Mouse (Mus musculus): ENCODE measurements at regions not wholly inside any gene's neighbourhood (a gene's known extent, or its start where the extent isn't known, plus 50 kb on each side); places are given as distances from the start of the nearest gene placed in this dataset.

DNA sequence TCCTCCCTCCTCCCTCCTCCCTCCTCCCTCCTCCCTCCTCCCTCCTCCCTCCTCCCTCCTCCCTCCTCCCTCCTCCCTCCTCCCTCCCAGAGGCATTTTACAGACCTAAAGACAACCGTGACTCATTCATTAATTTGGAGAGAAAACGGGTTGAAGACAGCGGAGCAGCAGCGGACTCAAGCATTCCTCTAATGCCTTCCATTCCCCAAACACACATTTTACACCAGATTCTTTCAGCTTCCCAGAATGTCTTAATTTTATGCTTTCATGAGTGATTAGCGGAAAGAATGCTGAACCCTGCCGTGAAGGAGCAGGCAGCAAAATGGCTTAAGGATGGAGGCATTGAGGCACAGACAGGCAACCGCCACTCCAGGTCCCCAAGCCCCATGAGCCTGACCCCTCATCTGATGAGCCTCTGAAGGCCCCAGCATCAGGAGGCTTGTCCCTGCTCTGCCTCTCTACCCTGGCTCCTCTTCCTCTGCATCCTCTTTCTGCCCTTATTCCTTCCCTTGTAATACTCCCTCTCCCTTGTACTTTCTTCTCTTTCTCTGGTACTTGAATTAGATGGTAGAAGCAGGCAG, 192.5 kb downstream of the Cdc5l start:
- no peak for DNase-seq (ENCODE audit: low spot score)

- DNase-seq (ENCODE audit: low spot score) = no peak
Observed at GRCm38 (mm10) chr17:45240545-45240944, 193.0 kb downstream of the Cdc5l start.

DNA sequence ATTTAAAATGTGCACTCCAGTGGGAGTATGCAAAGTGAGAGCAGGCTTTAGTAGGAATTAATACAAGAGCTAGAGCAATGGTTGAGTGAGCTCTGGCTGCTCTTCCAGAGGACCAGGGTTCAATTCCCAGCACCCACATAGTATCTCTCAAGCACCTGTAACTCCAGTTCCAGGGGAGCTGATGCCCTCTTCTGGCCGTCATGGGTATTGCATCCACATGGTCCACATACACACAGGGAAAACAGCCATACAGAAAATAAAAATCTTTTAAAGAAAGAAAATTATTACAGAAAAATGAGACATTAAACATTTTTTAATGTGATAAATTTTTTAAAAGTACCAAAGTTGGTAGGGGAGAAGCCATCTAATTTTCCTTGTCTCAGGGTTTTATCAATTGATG, 196.3 kb downstream of the Cdc5l start:
- DNase-seq (ENCODE audit: low spot score) = no peak

DNA sequence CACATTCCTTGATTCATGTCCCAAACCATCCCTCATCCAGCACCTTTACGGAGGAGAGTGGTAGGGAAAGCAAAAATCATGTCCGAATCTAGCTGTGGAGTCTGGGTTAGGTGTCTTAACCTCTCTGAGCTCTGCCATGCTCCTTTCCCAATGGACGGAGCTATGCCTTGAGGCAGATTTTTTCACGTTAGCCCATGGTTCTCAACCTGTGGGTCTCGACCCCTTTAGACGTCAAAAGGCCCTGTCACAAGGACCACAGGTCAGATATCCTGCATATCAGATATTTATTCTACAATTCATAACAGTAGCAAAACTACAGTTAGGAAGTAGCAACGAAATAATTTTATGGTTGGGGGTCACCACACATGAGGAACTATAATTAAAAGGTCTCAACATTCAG, 198.1 kb downstream of the Cdc5l start:
- DNase-seq (ENCODE audit: low spot score) = no peak

DNA sequence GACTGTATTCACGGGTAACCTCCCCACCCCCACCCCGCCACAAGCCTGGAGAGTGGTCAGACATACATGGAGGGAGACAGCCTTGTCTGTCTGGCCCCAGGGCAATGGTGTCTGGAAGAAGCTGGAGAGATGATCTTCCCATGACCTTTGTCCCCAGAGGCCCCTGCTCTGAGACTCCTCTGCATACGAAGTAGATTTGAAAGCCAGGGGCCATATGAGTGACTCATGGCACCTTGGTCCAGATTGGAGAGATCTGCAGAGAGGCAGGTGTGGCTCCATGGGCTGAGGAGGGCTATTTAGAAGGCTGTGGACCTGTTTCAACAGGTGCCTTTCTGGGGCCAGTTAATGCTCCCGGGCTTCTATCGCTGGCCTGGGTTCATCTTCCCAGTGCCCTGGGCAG, 200.7 kb downstream of the Cdc5l start:
- DNase-seq (ENCODE audit: low spot score) = no peak

DNA sequence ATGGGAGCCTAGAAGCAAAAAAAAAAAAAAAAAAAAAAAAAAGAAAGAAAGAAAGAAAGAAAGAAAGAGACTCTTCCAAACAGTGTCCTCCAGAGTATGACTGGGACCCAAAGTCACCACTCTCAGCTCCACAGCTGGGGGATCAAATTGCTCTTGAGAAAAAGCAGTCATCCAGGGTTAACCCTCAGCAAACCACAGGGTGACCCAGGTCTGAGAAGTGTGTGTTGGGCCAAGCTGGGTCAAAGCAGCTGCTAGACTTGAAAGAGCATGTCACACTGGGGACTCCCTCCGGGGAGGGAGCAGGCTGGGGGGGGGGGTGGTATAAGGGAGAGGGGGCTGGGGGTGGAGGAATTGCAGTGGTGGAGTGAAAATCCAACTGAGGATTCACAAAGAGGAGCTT, 206.3 kb downstream of the Cdc5l start:
- no peak for DNase-seq (ENCODE audit: low spot score)

DNA sequence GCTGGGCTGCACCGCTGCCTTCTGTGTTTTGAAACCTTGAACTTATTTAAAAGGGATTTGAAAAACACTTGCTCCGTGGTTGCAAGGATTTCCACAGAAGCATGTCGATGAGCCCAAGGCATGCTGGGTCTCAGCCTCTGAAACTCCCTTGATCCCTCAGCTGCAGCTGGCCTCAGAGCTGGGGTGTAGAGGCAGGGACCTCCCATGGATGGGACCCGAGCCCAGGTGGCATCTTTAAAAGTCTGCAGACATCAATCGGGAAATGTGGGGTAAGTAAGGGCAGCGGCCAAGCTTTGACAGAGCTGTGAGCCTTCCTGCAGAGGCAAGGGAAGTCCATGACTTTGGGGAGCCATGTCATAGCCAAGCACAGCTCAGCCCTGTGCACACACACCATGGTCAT, 207.1 kb downstream of the Cdc5l start:
- DNase-seq (ENCODE audit: low spot score) = no peak

DNA sequence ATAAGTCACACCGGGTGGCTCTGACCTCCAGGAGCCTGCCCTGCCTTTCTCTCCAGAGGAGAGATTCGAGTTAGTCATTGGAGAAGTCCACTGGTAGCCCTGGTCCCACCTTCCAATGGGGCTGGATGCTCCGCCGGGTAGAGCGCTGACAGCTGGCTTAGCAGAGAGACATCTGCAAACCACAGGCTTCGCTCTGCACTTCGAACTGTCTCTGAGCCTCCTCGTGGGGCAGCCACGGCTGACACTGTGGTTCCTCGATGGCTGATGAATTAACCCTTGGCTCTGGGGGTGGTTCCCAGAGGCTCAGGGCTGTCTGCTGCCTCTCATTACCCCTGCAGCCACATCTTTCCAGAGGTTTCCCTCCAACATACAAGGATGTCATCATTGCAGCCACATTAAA, 211.9 kb downstream of the Cdc5l start:
- DNase-seq (ENCODE audit: low spot score) = no peak

DNA sequence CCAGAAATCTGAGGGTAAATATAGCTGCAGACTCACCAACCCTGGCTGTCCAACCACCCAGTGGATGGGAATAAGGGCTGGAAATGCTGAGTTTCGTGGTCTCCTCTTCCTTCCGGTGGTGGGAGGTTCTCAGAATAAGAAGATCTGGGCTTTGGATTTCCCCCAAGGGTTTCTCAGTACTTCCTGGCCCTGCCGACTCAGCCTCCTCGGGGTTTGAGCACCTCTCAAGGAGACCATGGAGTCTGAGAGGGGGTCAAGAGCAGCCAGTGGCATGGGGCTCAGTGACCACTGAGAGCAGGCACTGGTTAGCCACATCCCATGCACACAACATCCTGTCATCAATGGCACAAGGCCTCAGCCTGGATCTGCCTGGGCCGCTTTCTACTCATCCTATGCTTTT, 216.4 kb downstream of the Cdc5l start:
- no peak for DNase-seq (ENCODE audit: low spot score)

DNA sequence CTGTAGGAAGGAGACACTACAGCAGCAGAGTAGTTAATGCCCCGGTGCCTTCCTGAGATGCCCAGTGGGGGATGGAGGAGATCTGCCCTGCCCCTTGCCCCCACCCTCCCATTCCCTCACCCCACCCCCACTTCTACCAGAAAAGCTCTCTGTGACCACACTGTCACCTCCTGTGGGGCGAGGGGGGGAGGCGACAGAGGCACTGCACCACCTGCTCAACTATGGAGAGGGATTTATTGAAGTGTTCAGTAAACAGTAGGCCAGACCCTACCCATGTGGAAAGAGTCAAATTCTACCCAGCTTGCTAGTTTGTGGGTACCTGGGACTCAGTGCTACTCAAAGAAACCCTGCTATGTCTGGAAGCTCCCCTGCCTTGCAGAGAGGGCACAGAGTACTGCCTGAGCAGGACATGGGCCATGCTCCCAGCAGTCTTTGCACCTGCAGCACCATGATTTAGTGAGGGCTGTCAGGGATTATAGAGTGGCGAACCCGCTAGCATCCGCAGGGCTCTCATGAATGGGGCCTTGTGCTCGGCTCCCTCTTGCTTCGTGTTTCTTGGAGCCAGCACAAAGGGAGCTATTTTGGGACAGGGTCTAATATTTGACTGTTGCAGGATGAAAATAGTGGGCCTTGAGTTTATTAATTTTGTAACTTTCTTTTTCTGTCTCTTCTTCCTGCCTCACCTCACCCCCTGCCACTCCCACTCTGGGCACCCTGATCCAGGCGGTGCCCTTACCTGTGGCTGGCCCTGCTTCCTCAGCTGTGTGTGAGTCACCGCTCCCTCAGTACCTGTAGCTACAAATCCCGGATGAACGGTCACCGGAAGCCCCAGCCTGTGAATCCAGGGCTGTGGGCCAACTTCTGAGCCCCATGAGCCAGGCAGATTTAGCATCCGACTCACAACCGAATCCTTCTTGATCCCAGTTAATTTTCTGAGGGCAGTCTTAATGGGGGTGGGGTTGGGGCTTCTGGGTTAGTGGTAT, 218.2 kb downstream of the Cdc5l start:
- no peak for DNase-seq (ENCODE audit: low spot score)

DNA sequence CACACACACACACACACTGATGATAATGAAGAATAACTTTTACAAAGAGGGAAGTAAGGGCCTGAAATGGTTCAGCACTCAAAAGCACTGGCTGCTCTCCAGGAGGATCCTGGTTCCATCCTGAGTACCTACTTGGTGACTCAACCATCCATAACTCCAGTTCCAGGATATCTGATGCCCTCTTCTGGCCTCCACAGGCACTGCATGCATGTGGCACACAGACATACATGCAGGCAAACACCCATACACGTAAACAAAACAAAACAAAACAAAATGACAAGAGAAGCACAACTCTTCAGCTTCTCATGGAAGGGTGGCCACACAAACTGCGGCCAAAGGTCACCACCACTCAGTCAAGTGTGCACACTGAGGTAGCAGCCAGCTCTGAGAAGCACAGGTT, 222.6 kb downstream of the Cdc5l start:
- DNase-seq (ENCODE audit: low spot score) = no peak

GRCm38 (mm10) chr17:45209387-45209663, 224.2 kb downstream of the Cdc5l start:
- DNase-seq (ENCODE audit: low spot score) = no peak

- DNase-seq (ENCODE audit: low spot score) = no peak
Observed at GRCm38 (mm10) chr17:45208596-45209386, 224.7 kb downstream of the Cdc5l start.

- DNase-seq (ENCODE audit: low spot score) = no peak
Observed at GRCm38 (mm10) chr17:45195779-45196178, 237.8 kb downstream of the Cdc5l start.

DNA sequence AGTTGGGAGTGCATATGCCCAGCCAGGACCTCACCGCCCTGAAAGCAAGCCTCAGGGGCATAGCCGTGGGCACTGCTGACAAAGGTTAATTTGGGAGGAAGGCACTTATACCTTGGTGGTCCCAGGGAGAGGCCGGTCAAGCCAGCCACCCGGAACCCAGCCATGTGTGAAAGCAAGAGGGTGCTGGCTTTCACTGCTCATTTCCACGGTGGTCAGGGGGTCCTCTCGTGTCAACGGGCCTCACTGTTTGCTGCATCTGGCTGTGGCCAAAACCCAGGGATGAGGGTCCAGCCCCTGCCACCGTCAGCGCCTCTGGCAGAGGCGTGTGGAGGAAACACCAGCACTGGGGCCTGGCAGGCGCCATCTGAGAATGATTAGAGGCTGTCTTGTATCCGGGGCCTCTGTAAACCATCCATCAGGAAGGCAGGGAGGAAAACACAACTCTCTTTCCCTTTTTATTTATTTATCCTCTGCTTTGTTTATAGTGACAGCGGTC, 238.7 kb downstream of the Cdc5l start:
- DNase-seq (ENCODE audit: low spot score) = no peak

DNA sequence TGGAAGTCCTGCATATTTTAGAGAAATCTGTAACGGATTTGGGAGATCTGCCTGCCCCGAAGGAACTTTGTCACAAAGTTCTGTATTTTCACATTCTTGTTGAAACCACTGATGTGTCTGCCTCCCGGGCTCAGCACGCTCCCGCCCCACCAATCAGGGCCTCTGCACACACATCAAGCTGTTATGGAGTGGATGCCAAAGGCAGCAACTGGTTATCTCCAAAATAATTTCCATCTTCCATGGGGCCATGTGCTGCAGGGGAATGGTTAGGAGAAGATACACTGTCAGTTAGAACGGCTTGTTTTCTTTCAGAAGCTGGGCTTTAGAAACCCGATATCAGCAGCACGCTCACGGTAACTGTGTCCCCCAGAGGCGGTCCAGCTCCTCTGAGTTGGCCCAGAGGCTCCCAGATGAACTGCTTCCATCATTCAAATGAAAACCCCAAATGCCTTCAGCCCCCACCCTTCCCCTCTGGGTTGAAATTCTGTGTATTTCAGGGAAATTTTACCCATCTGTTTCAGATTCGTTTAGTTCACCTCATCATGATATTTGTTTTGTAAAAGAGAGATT, 240.0 kb downstream of the Cdc5l start:
- no peak for DNase-seq (ENCODE audit: low spot score)

DNA sequence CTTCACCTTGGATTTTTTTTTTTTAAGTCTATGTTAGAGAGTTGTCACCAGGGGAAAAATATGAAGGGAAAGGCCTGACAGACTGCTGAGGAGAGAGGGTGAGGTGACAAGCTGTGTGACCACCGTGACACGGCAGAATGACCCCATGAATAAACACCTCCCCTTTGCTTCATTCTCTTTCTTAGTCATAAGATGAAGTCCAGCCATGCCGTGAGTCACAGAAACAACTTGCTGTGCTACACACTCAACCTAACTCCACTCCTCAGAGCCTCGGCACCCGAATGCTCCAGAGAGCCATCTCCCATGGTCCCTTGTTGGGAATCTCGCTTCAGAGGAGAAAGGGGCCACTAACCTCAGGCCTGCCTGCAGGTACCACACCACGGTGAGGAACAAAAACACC, 246.1 kb downstream of the Cdc5l start:
- no peak for DNase-seq (ENCODE audit: low spot score)

- no peak for DNase-seq (ENCODE audit: low spot score)
Observed at GRCm38 (mm10) chr17:45176340-45176739, 257.2 kb downstream of the Cdc5l start.

DNA sequence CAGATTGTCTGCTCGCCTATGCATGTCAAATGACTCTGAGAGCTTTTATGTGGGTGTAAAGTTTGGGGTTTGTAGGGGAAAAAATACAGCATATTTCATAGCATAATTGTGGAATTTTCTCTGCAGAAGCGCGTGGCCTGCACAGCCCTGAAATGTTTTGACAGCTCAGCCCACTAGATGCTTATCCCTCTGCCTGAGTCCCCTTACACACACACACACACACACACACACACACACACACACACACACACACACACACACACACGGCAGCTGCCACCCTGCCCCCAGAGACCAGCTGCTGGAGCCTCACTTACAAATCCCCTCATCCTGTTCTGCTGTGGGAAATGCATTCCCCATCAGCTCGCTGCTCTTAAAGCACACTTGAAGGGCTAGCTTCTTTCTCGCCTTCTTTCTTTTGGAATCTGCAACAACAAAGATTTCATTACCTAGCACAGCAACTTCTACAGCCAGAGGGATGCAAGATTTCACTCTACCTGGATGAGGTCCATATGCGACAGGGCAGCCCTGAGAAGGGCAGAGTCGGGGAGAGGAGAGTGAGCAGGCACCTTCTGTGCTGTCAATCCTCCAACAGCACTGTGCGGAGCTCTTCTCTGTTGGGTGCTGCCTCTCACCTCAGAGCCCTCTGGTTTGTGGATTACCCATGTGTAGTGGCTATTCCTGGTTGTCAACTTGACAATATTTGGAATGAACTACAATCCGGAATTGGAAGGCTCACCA, 264.1 kb downstream of the Cdc5l start:
- DNase-seq (ENCODE audit: low spot score) = no peak
